Mouse (Mus musculus) testis, adult 2 months (tissue): ENCODE measurements at regions not wholly inside any gene's neighbourhood (a gene's known extent, or its start where the extent isn't known, plus 50 kb on each side); places are given as distances from the start of the nearest gene placed in this dataset.

Source experiments
- CTCF ChIP-seq: fragments of 200-500 bp; IDR thresholded peaks from 2 replicates; pipeline ENCODE4 v1.5.1; 2012; ENCODE audit warnings: low read depth, mild to moderate bottlenecking, inconsistent platforms, low read length, moderate library complexity; ENCODE audit not compliant: control insufficient read depth, insufficient read depth, insufficient replicate concordance
- POLR2A ChIP-seq: fragments of 200-500 bp; IDR thresholded peaks from 2 replicates; pipeline ENCODE4 v1.6.1; 2012; ENCODE audit warnings: low read depth, mild to moderate bottlenecking, inconsistent platforms, low read length, moderate library complexity; ENCODE audit not compliant: control insufficient read depth

DNA sequence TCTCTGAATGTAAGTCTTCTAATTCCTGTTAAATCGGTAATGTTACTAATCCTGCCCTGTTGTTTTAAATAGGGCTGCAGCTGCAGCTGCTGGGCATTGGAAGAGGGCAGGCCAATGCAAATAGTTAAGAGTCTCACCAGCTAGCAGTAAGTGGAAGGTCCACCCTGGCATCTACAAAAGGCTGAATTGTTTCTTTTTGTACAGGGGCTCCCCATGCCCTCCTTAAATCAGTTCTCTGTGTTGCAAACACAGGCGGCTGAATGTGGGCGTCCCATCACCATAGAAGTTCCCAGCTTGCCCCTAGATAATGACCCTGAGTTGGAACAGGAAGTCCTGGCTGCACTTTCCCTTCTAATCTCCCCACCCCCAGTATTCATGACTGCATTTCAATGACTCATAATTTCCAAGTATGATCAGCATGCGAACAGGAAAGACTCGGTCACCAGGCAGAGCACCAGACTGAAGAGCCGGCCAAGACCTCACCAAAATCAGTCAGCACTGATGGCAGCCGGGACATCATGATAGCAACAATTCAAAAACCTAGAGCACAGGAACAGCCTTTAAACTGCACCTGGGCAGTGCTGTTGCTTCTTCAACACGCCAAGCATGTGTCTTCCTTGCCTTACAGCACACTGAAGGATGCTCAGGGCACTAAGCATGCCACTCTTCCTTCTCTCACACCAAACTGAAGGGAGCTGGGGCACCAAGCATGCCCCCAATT lies 123.6 kb upstream of the Tbl1xr1 start:
- no peak for TF ChIP-seq CTCF
- no peak for TF ChIP-seq POLR2A
